Mouse (Mus musculus): ENCODE results near the gene Trim10.

DNA sequence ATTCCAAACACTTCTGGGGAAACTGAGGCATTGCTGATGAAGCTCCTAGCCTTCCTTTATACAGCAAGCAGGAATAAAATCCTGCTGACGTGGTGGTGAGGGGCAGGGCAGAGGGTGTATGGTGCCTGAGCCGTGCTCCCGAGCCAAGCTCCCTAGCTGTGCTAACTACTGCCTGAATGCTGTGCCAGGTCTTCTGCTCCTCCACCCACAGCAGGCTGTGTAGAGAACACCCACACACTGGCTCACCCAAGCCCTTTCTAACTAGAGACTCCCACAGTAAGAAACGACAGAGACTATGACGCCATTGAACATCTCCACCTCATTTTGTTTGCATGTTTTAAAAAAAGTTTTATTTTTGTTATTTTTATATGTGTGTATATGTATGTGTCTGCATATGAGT, 30.6 kb downstream of the Trim10 start:
- TF ChIP-seq CTCF (IDR thresholded peaks at IDR 0.05; ENCODE audit: control insufficient read depth, insufficient read depth, low read length) (no peak), POLR2A (IDR thresholded peaks at IDR 0.05; ENCODE audit: borderline replicate concordance, control insufficient read depth, low read depth, low read length) (no peak)

Data from bone marrow, adult 2 months (tissue).